Mouse (Mus musculus) megakaryocyte, embryonic 14.5 days (primary cell): ENCODE data around the gene Cers6.

Source experiments
- FLI1 ChIP-seq: IDR thresholded peaks from 2 replicates; pipeline ENCODE4 v1.6.1; 2012; ENCODE audit warnings: low read length, inconsistent platforms, mixed read lengths
- GATA1 ChIP-seq: IDR thresholded peaks from 3 replicates; pipeline ENCODE4 v1.6.1; 2012; ENCODE audit warnings: mixed read lengths, low read length, inconsistent platforms, borderline replicate concordance

DNA sequence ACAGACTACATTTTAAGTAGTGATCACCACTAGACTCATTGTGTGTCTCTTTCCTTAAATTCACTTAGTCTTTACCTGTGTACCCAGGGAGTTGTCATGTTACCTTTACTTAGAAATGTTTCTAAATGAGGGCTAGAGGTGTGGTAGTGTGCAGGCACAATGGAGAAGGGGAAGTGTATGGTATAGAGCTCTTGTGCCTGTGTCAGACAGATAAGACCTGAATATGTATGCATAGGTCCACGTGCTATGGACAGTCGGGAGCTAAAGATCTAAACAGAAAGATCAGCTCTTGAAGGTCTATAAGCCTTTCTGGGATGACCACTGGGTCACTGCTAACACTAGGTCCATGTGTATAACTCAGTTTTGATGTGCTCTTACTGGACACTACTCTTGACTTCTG lies 87.9 kb downstream of the Cers6 start:
- TF ChIP-seq GATA1 (no peak), FLI1 (no peak)
